Comparison of ENCODE assay signal across 8 mouse cellular contexts in the genomic region with DNA sequence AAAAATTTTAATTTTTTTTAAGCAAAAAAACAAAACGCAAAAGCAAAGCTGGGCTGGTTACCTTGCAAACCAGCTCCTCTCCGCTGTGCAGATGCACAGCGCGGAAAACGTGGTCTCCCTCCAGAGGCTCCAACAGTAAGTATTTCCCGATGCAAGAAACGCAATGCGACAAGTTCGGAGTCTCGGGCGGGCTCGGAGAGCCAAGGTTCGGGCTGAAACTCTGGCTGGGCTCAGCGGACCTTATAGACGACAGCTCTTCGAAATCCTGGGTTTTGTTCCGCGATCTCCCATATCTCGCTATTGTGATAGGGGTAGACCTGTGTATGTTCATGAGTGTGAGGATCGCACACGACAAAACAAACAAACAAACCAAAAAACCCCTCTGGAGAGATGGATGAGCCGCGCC. TPM values are rescaled to one million over a fixed set of nuclear protein-coding genes. Genes with fewer than 3 reads are reported as not detected.
DNase-seq lines count a peak whose midpoint lies in the region; ATAC-seq and TF ChIP-seq lines count a peak whose summit lies in the region.

No protein-coding gene starts in this region.

- ATAC-seq in CD4-positive, CD25-positive, alpha-beta regulatory T cell, adult 4 months: no peak
- no peak for ATAC-seq in heart, embryonic 12.5 days (ENCODE audit: insufficient number of reproducible peaks, low FRiP score)
- no peak for ATAC-seq in kidney, postnatal 0 days (replicated peaks; ENCODE audit: low FRiP score, low read depth)
- ATAC-seq in lung, postnatal 0 days: no peak

- H3K4me2 ChIP-seq in heart, embryonic 12.5 days: peak overlapping the region; percentile 70
- peak overlapping the region; percentile 60 for H3K4me2 ChIP-seq in kidney, postnatal 0 days (ENCODE audit: low read length)
- H3K4me2 ChIP-seq in lung, postnatal 0 days (replicated peaks; ENCODE audit: low read depth, low read length): peak overlapping the region; percentile 75

- H3K4me3 ChIP-seq in heart, embryonic 12.5 days: peak overlapping the region; percentile 79
- peak overlapping the region; percentile 81 for H3K4me3 ChIP-seq in kidney, postnatal 0 days (replicated peaks; ENCODE audit: low read depth, low read length)
- peak overlapping the region; percentile 69 for H3K4me3 ChIP-seq in lung, postnatal 0 days (ENCODE audit: low read depth, low read length)

- H3K9ac ChIP-seq in heart, embryonic 12.5 days: peak overlapping the region; percentile 98
- peak overlapping the region; percentile 91 for H3K9ac ChIP-seq in kidney, postnatal 0 days (ENCODE audit: low read depth, low read length)
- peak overlapping the region; percentile 82 for H3K9ac ChIP-seq in lung, postnatal 0 days (replicated peaks; ENCODE audit: low read depth)

- peak; percentile 61 for DNase-seq in CD4-positive, CD25-positive, alpha-beta regulatory T cell, adult 2 months (ENCODE audit: low read depth, low spot score)
- DNase-seq in 3T3-L1 (ENCODE audit: low read depth, low spot score): peak; percentile 71
- DNase-seq in embryo, embryonic 10 days (ENCODE audit: low spot score): peak; percentile 72
- peak; percentile 80 for DNase-seq in kidney, postnatal 0 days (ENCODE audit: low spot score)
- DNase-seq in lung, postnatal 0 days (ENCODE audit: low spot score): peak; percentile 50
- peak; percentile 49 for DNase-seq in right cerebral cortex, postnatal 14 days

- no peaks in the 10 kb centered on the region for H3K27me3 ChIP-seq in heart, embryonic 12.5 days (replicated peaks)
- H3K27me3 ChIP-seq in kidney, postnatal 0 days (ENCODE audit: insufficient read depth, low read length): no peaks in the 10 kb centered on the region
- H3K27me3 ChIP-seq in lung, postnatal 0 days (replicated peaks; ENCODE audit: insufficient read depth, low read length): 0 out of 2 replicates have a peak, but pooled peaks cover 3% of the 10 kb centered on the region

- 0 out of 2 replicates have a peak, but pooled peaks have one; percentile 11 for TF ChIP-seq CTCF in kidney, postnatal 0 days (IDR thresholded peaks at IDR 0.05; ENCODE audit: low read depth)
- no peak for TF ChIP-seq CTCF in lung, postnatal 0 days (IDR thresholded peaks at IDR 0.05)

- no peaks in the 10 kb centered on the region for H3K36me3 ChIP-seq in heart, embryonic 12.5 days
- H3K36me3 ChIP-seq in kidney, postnatal 0 days (ENCODE audit: insufficient read depth, low read length): no peaks in the 10 kb centered on the region
- H3K36me3 ChIP-seq in lung, postnatal 0 days (ENCODE audit: insufficient read depth, low read length): no peaks in the 10 kb centered on the region

- WGBS in heart, embryonic 12.5 days: 0% methylated on average over 23 of the region's 23 CpGs
- under 1% methylated on average over 23 of the region's 23 CpGs for WGBS in kidney, postnatal 0 days
- 1% methylated on average over 23 of the region's 23 CpGs for WGBS in lung, postnatal 0 days

- no peaks in the 10 kb centered on the region for H3K9me3 ChIP-seq in heart, embryonic 12.5 days (replicated peaks)
- H3K9me3 ChIP-seq in kidney, postnatal 0 days (replicated peaks; ENCODE audit: low read length): no peaks in the 10 kb centered on the region
- H3K9me3 ChIP-seq in lung, postnatal 0 days (ENCODE audit: low read length): no peaks in the 10 kb centered on the region

- H3K27ac ChIP-seq in heart, embryonic 12.5 days (ENCODE audit: poor library complexity, severe bottlenecking): peak overlapping the region; percentile 97
- peak overlapping the region; percentile 92 for H3K27ac ChIP-seq in kidney, postnatal 0 days
- H3K27ac ChIP-seq in lung, postnatal 0 days (ENCODE audit: low read length): peak overlapping the region; percentile 94

- H3K4me1 ChIP-seq in heart, embryonic 12.5 days (replicated peaks): peaks cover 26% of the 10 kb centered on the region
- peaks cover 10% of the 10 kb centered on the region; the same call in 1 of the 2 replicates for H3K4me1 ChIP-seq in kidney, postnatal 0 days (replicated peaks; ENCODE audit: insufficient read depth, low read length)
- H3K4me1 ChIP-seq in lung, postnatal 0 days (ENCODE audit: insufficient read depth, low read depth, low read length): 0 out of 2 replicates have a peak, but pooled peaks cover 3% of the 10 kb centered on the region

- TF ChIP-seq EP300 in lung, postnatal 0 days (IDR thresholded peaks at IDR 0.05): no peak

RNA-seq across cellular contexts. Expression of gene Trib2, which starts 1.5 kb away (rescaled TPM):
- polyA plus RNA-seq in CD4-positive, CD25-positive, alpha-beta regulatory T cell, adult 4 months (2017; shearing (Covaris generic)): 10 to 100 TPM; 76.7 to 80.4 TPM
- polyA plus RNA-seq in heart, embryonic 12.5 days (2016; fragmentation: Nextera tagmentation; extraction: Ambion mirVana): 66.6 and 67.4 TPM in 2 replicates
- 51.4 and 53.0 TPM in 2 replicates for polyA plus RNA-seq in kidney, postnatal 0 days (2015; fragmentation: Nextera tagmentation; extraction: Ambion mirVana)
- 36.4 and 42.0 TPM in 2 replicates for polyA plus RNA-seq in lung, postnatal 0 days (2015; fragmentation: Nextera tagmentation; extraction: Ambion mirVana)
